Mouse (Mus musculus) erythroid progenitor cell, adult 5-6 weeks (primary cell): ENCODE data around the gene Pik3r1. TPM values are rescaled to one million over a fixed set of nuclear protein-coding genes. Genes with fewer than 3 reads are reported as not detected.

Experiments
- ATAC-seq: replicated peaks from 2 replicates; pipeline ENCODE4 v1.8.0; 2016; ENCODE audit warnings: moderate number of reproducible peaks, mild to moderate bottlenecking, moderate TSS enrichment, inconsistent platforms; ENCODE audit not compliant: poor library complexity, low FRiP score, severe bottlenecking
- total RNA-seq, 2 experiments: library from RNA; stranded (forward) in 1 of 2; stranded (reverse) in 1 of 2; fragments of 150-400 nt in 1 of 2; fragments of 186-747, 209-891 nt in 1 of 2; gene quantifications; 2 replicates each; pipeline versions ENCODE4 v1.2.3 to v1.2.4; 2015 to 2017; ENCODE audit warnings: low replicate concordance in 2 of 2

The Pik3r1 gene
- total RNA-seq (2015; ENCODE audit: low replicate concordance) (119 and 126 TPM in 2 replicates), total RNA-seq (2017; ENCODE audit: low replicate concordance) (173 and 241 TPM in 2 replicates)

DNA sequence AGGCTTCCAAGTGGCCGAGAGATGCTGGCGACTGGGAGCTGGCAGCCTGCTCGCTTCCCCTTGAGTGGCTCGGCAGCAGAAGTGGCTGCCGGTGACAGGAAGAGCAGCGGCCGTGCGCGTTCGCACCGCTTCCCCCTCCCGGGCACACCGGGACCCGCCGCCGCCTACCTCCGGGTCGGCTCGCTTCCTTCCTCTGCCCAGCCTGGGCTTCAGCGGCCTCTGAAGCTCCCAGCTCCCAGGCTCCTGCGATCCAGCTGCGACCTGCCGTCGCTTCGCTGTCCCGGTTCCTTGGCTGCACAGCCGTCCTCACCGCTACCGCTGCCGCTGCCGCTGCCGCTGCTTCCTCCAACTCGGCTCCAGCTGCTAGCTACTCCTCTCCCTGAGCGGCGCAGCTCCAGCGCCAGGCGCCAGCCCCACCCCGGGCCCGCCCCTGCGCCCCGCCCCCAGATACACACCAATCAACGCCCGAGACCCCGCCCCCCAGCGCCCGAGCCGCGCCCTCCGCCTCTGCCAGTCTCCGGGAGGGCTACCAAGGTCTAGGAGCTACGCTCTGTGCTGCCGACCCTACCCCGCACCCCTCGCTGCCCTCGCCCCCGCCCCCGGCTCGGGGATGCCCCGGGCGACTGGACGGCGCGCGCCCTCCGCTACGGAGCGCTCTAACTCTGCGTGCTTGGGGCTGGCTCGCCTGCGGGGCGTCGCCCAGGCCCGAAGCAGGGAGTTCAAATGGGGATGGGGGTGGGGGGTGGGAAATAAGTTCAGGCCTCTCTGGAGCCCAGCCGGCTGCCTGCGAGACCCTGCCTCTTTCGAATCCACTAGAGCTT is at the start of gene Pik3r1:
Gene Pik3r1 (minus strand): TSS at position 409 of the 821 bp plus-strand sequence.
- peak; percentile 87 for ATAC-seq

DNA sequence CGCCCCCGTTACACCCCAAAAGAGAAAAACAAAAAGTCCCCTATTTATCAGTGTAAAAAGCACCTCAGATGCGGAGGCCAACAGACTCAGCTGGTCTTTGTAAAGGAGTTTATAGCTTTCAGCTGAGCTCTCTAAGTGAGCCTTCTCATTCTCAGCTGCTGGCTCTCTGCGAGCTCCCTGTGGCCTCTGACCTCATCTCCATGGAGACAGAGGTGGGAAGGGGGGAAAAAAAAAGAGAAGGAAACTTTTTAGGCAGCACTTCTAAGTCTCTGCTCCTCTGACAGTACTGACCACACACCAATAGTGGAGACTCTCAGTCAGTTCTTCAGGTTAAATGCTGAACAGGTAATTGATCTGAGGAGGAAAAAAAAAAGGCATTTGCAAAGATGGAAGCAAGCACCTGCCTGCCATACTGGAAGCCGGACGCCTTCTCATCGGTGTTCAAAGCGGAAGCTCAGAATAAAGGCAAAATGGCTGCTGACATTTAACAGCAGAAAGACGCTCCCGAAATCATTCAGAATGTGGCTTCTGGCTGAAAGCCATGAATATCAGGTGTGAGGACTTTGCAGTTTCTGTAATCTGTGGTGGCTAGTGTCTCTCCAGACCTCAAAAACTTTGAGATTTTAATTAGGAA is 45.4 kb upstream of the Pik3r1 start:
- no peak for ATAC-seq

DNA sequence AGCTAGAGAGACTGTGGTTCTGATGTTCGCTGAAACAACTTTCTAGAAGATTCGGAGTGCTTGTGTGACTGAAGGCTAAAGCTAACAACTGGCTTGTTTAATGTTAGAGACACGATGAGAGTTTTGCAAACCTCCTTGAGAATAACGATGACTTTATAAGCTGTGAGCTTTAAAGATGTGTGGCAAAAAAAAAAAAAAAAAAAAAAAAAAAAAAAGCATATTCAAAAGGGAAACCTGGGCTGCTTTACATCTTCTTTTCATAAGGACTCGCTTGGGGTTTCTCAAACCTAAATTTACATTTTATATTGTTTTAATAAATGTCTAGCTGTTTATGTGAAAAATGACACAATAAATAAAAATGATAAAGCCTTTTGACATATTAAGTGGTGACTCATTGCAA is 44.3 kb upstream of the Pik3r1 start:
- no peak for ATAC-seq

- ATAC-seq, result no peak
Measured at GRCm38 (mm10) chr13:101811882-101812281, 43.9 kb upstream of the Pik3r1 start.

GRCm38 (mm10) chr13:101810667-101811066 is 42.6 kb upstream of the Pik3r1 start:
- ATAC-seq, result no peak

- ATAC-seq, result no peak
Measured at GRCm38 (mm10) chr13:101809796-101810195, 41.8 kb upstream of the Pik3r1 start.

- ATAC-seq, result no peak
Measured at GRCm38 (mm10) chr13:101805559-101806091, 37.6 kb upstream of the Pik3r1 start.

DNA sequence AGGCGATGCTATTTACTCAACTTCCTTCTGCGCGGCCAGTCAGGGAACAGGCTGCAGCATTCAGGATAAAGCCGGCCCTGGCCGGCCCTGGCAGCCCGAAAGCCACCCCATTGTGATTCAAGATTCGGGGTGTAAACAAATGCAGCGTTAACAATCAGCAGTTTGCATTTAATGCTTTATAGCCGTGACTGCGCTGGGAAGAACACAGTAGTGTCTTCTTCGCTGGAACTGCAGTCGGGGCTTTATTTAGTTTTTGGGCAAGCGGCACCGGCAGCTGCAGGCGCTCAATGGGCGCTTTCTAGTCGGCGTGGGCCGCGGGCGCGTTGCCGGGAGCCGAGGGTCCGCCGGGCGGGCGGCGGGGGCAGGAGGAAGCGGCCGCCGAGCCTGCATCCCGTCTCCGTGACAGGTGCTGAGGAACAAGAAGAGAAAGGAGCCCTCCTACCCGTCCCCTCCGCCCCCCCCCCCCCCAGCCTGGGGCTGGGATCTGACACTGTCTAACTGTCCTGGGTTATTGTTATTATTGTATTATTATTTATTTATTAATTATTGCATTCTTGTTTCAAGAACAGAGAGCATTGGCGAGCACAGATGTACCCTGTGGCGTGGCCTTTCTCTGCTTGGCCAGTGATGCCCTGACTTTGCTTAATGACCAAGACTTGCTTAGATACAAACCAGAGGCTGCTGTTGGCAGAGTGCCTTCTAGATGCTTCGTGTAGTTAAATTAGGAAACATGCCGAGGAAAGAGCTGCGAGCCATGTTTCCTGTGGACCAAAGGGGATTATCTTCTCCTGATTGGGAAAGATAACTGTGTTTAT is 33.6 kb upstream of the Pik3r1 start:
- no peak for ATAC-seq

DNA sequence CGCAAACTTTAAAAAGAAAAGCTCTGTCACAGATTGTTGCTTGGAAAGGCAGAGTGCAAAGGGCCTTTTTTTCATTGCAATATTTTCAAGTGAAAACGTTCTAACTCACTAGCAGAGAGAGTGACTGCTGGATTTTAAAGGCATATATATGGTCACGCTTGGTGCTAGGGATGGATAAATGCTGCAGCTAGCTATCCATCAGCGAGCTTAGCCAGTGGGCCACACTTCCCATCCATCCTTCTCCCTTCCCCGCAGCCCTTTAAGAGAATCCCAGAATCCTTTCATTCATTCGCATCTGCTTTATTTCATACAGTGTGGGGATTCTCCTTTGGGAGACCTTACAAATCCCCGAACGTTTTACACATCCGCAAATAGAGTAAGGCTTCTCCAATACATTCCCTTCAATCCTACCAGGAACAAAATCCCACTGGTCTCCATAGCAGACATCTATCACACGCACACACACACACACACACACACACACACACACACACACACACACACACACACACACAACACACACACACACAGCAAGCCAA is 32.9 kb upstream of the Pik3r1 start:
- ATAC-seq, result no peak

GRCm38 (mm10) chr13:101800021-101800596 is 32.1 kb upstream of the Pik3r1 start:
- no peak for ATAC-seq

DNA sequence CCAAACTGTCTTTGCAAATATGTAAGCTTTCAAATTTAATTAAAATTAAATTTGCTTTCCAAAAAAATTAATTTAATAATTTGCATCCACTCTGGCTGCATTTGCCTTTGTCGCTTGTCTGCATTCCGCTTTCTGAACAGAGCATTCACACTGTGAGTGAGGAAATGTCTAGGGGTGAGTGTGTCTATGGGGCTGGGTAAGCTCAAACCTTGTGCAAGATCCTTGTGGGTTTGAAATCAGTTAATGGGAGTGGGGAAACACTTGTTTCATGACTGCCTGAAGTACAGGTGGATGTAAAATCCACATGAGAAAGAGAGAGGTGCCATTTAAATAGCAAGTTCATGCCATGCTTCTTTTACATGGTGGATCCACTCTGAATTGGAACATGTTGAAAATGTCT is 31.3 kb upstream of the Pik3r1 start:
- no peak for ATAC-seq

- ATAC-seq, result no peak
Measured at GRCm38 (mm10) chr13:101798522-101798921, 30.5 kb upstream of the Pik3r1 start.

DNA sequence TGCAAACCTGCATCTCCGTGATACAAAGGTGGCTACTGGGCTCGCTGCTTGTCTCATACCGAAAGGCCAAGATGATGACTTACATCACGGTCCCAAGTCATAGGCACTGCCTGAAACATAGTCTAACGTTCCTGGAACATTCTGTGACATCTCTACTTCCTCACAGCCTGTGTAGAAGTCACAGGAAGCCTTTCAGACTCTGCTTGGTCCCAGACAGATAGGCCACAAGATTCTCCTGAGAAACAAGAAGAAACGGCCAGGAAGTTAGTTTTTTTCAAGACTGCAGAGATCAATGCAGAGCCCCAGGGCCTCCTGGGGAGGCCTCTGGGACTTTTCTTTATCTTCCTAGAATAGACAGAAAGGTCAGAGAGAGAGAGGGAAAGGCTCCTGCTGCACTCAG is 29.0 kb upstream of the Pik3r1 start:
- ATAC-seq, result no peak

DNA sequence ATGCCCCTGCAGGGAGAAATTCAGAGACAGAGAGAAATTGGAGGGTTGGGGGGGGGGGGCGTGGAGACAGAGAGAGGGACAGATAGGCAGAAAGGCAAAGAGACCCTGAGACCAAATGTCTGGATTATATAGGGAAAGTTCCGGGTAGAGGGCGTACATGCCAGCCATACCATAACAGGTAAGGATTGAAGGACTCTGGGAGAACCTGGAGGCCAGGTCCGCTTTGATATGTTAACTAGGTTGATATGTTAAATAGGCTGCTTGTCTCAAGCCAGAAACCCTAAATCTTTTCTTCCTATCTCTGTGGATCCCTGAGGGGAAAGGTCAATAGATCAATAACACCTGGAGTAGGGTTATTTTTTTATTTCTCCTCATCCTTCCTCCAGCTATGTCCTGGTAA is 17.7 kb upstream of the Pik3r1 start:
- no peak for ATAC-seq

GRCm38 (mm10) chr13:101784651-101785289 is 16.8 kb upstream of the Pik3r1 start:
- no peak for ATAC-seq

GRCm38 (mm10) chr13:101779011-101779410 is 11.0 kb upstream of the Pik3r1 start:
- ATAC-seq, result no peak

DNA sequence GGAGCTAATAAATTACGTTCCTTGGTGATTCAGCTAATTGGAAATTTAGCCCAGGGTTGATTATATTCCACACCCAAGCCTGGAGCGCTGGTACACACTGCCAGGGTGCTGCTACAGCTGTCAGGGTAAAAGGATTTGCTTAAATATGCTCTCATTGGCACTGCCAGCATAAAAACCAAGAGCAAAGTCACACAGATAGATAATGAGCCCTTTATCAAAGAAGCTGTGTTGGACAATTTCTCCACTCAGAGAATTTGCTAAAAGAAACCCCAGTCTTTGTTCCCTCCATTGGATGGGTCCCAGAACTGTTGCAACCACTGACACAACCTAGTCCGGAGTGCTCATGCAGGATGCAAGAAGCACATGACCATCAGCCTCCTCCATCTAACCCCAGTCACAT is 9.8 kb upstream of the Pik3r1 start:
- no peak for ATAC-seq

DNA sequence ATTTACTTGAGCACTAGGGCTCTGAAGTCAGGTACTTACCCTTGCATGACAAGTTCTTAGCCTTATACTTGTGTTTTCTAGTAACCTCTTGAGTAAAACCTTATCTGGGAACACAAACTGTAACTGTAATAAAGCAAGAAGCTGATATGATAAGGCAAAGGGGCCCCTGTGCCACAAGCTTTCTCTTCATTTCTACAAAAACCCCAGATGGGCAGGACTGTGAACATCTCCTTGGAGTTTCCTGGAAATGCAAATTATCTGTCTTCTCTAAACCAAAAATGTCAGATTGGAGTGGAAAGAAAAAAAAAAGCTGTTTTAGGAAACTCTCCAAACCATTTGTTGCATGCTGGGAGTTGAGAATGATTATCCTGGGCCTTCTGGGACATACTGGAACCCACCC is 3.1 kb upstream of the Pik3r1 start:
- ATAC-seq, result no peak

GRCm38 (mm10) chr13:101769955-101770354 is 1.9 kb upstream of the Pik3r1 start:
- no peak for ATAC-seq
